Mouse (Mus musculus): ENCODE measurements around the gene Six1.
"Not testable (repeated sequence)": the region's sequence is repeated elsewhere in the genome, so short reads cannot be mapped to it uniquely, and the experiment has no call there.

The Six1 gene

GRCm38 (mm10) chr12:73053668-73054241 lies at the start of gene Six1:
Six1 (minus strand) TSS chr12:73053887.
- ATAC-seq (ENCODE audit: insufficient number of reproducible peaks, low FRiP score, low TSS enrichment) = no peak

- ATAC-seq (ENCODE audit: insufficient number of reproducible peaks, low FRiP score, low TSS enrichment) = no peak
Measured at GRCm38 (mm10) chr12:73098593-73098992, 44.9 kb upstream of the Six1 start.

GRCm38 (mm10) chr12:73096177-73096576 lies 42.5 kb upstream of the Six1 start:
- not testable (repeated sequence) for ATAC-seq (ENCODE audit: insufficient number of reproducible peaks, low FRiP score, low TSS enrichment)

GRCm38 (mm10) chr12:73094605-73095004 lies 40.9 kb upstream of the Six1 start:
- ATAC-seq (ENCODE audit: insufficient number of reproducible peaks, low FRiP score, low TSS enrichment) = no peak

- ATAC-seq (ENCODE audit: insufficient number of reproducible peaks, low FRiP score, low TSS enrichment) = no peak
Measured at GRCm38 (mm10) chr12:73094189-73094588, 40.5 kb upstream of the Six1 start.

GRCm38 (mm10) chr12:73090672-73091335 lies 37.1 kb upstream of the Six1 start:
- no peak for ATAC-seq (ENCODE audit: insufficient number of reproducible peaks, low FRiP score, low TSS enrichment)

GRCm38 (mm10) chr12:73088911-73089310 lies 35.2 kb upstream of the Six1 start:
- no peak for ATAC-seq (ENCODE audit: insufficient number of reproducible peaks, low FRiP score, low TSS enrichment)

- no peak for ATAC-seq (ENCODE audit: insufficient number of reproducible peaks, low FRiP score, low TSS enrichment)
Measured at GRCm38 (mm10) chr12:73088500-73088899, 34.8 kb upstream of the Six1 start.

- no peak for ATAC-seq (ENCODE audit: insufficient number of reproducible peaks, low FRiP score, low TSS enrichment)
Measured at GRCm38 (mm10) chr12:73087086-73087485, 33.4 kb upstream of the Six1 start.

GRCm38 (mm10) chr12:73085739-73086630 lies 32.3 kb upstream of the Six1 start:
- ATAC-seq (ENCODE audit: insufficient number of reproducible peaks, low FRiP score, low TSS enrichment) = no peak

- no peak for ATAC-seq (ENCODE audit: insufficient number of reproducible peaks, low FRiP score, low TSS enrichment)
Measured at GRCm38 (mm10) chr12:73083773-73084172, 30.1 kb upstream of the Six1 start.

GRCm38 (mm10) chr12:73081828-73082227 lies 28.1 kb upstream of the Six1 start:
- not testable (repeated sequence) for ATAC-seq (ENCODE audit: insufficient number of reproducible peaks, low FRiP score, low TSS enrichment)

GRCm38 (mm10) chr12:73060805-73061410 lies 7.2 kb upstream of the Six1 start:
- ATAC-seq (ENCODE audit: insufficient number of reproducible peaks, low FRiP score, low TSS enrichment) = no peak

- ATAC-seq (ENCODE audit: insufficient number of reproducible peaks, low FRiP score, low TSS enrichment) = no peak
Measured at GRCm38 (mm10) chr12:73057492-73057891, 3.8 kb upstream of the Six1 start.

GRCm38 (mm10) chr12:73055451-73055850 lies 1.8 kb upstream of the Six1 start:
- ATAC-seq (ENCODE audit: insufficient number of reproducible peaks, low FRiP score, low TSS enrichment) = no peak

GRCm38 (mm10) chr12:73054576-73055185 lies 994 bp upstream of the Six1 start:
- no peak for ATAC-seq (ENCODE audit: insufficient number of reproducible peaks, low FRiP score, low TSS enrichment)

GRCm38 (mm10) chr12:73052651-73053591 lies 766 bp downstream of the Six1 start:
- ATAC-seq (ENCODE audit: insufficient number of reproducible peaks, low FRiP score, low TSS enrichment) = no peak

GRCm38 (mm10) chr12:73052036-73052650 lies 1.5 kb downstream of the Six1 start:
- no peak for ATAC-seq (ENCODE audit: insufficient number of reproducible peaks, low FRiP score, low TSS enrichment)
